Mouse (Mus musculus): ENCODE results near the gene Tm4sf5. TPM values are rescaled to one million over a fixed set of nuclear protein-coding genes. Genes with fewer than 3 reads are reported as not detected.

The Tm4sf5 gene
- polyA plus RNA-seq, 1 experiment from 2014 or later, result not detected

- no peak overlapping the region for H3K4me3 ChIP-seq (ENCODE audit: low read depth, low read length)
- H3K4me1 ChIP-seq (replicated peaks; ENCODE audit: control insufficient read depth, insufficient read depth, low read length), result 0 out of 2 replicates have a peak, but pooled peaks cover 2% of the 10 kb centered on the region
- H3K9me3 ChIP-seq (ENCODE audit: control insufficient read depth, low read length), result no peaks in the 10 kb centered on the region
- H3K27me3 ChIP-seq (ENCODE audit: control insufficient read depth, insufficient read depth, low read length), result peaks cover 4% of the 10 kb centered on the region; the same call in 1 of the 2 replicates
- no peak overlapping the region for H3K27ac ChIP-seq (ENCODE audit: low read depth, low read length)
- H3K4me2 ChIP-seq (ENCODE audit: low read depth, low read length, severe bottlenecking), result no peak overlapping the region
- no peaks in the 10 kb centered on the region for H3K36me3 ChIP-seq (ENCODE audit: control insufficient read depth, insufficient read depth, low read length)
- H3K9ac ChIP-seq (ENCODE audit: low read length), result no peak overlapping the region
- ATAC-seq (replicated peaks; ENCODE audit: low FRiP score) (no peak), DNase-seq (ENCODE audit: low spot score) (no peak)
- WGBS, result 85% methylated on average over 5 of the region's 5 CpGs
Observed at GRCm38 (mm10) chr11:70541415-70541814, 36.4 kb downstream of the Tm4sf5 start.

GRCm38 (mm10) chr11:70544496-70544895 is 39.5 kb downstream of the Tm4sf5 start:
- H3K36me3 ChIP-seq (ENCODE audit: control insufficient read depth, insufficient read depth, low read length), result no peaks in the 10 kb centered on the region
- 0 out of 2 replicates have a peak, but pooled peaks cover 2% of the 10 kb centered on the region for H3K4me1 ChIP-seq (replicated peaks; ENCODE audit: control insufficient read depth, insufficient read depth, low read length)
- DNase-seq (ENCODE audit: low spot score) (no peak), ATAC-seq (replicated peaks; ENCODE audit: low FRiP score) (no peak)
- H3K9me3 ChIP-seq (ENCODE audit: control insufficient read depth, low read length), result no peaks in the 10 kb centered on the region
- WGBS, result 73% methylated on average over 7 of the region's 7 CpGs
- no peak overlapping the region for H3K9ac ChIP-seq (ENCODE audit: low read length)
- H3K27me3 ChIP-seq (ENCODE audit: control insufficient read depth, insufficient read depth, low read length), result peaks cover 4% of the 10 kb centered on the region; the same call in 1 of the 2 replicates
- no peak overlapping the region for H3K4me3 ChIP-seq (ENCODE audit: low read depth, low read length)
- H3K4me2 ChIP-seq (ENCODE audit: low read depth, low read length, severe bottlenecking), result no peak overlapping the region
- no peak overlapping the region for H3K27ac ChIP-seq (ENCODE audit: low read depth, low read length)

GRCm38 (mm10) chr11:70551526-70551925 is 46.5 kb downstream of the Tm4sf5 start:
- DNase-seq (ENCODE audit: low spot score), result no peak
- ATAC-seq (replicated peaks; ENCODE audit: low FRiP score), result no peak
- Histone ChIP-seq H3K4me2 (ENCODE audit: low read depth, low read length, severe bottlenecking) (no peak overlapping the region), H3K27ac (ENCODE audit: low read depth, low read length) (no peak overlapping the region), H3K4me3 (ENCODE audit: low read depth, low read length) (no peak overlapping the region), H3K9me3 (ENCODE audit: control insufficient read depth, low read length) (no peaks in the 10 kb centered on the region), H3K9ac (ENCODE audit: low read length) (no peak overlapping the region), H3K27me3 (ENCODE audit: control insufficient read depth, insufficient read depth, low read length) (no peaks in the 10 kb centered on the region), H3K36me3 (ENCODE audit: control insufficient read depth, insufficient read depth, low read length) (no peaks in the 10 kb centered on the region), H3K4me1 (replicated peaks; ENCODE audit: control insufficient read depth, insufficient read depth, low read length) (no peaks in the 10 kb centered on the region)
- WGBS, result 86% methylated on average over 8 of the region's 8 CpGs

- 37% methylated on average over 7 of the region's 7 CpGs for WGBS
- Histone ChIP-seq H3K4me2 (ENCODE audit: low read depth, low read length, severe bottlenecking) (no peak overlapping the region), H3K27ac (ENCODE audit: low read depth, low read length) (no peak overlapping the region), H3K9ac (ENCODE audit: low read length) (no peak overlapping the region), H3K27me3 (ENCODE audit: control insufficient read depth, insufficient read depth, low read length) (no peaks in the 10 kb centered on the region), H3K4me1 (replicated peaks; ENCODE audit: control insufficient read depth, insufficient read depth, low read length) (no peaks in the 10 kb centered on the region), H3K9me3 (ENCODE audit: control insufficient read depth, low read length) (no peaks in the 10 kb centered on the region), H3K4me3 (ENCODE audit: low read depth, low read length) (no peak overlapping the region), H3K36me3 (ENCODE audit: control insufficient read depth, insufficient read depth, low read length) (no peaks in the 10 kb centered on the region)
- DNase-seq (ENCODE audit: low spot score) (no peak), ATAC-seq (replicated peaks; ENCODE audit: low FRiP score) (no peak)
Observed at GRCm38 (mm10) chr11:70553940-70554339, 48.9 kb downstream of the Tm4sf5 start.

GRCm38 (mm10) chr11:70557545-70557944 is 52.5 kb downstream of the Tm4sf5 start:
- Histone ChIP-seq H3K4me3 (ENCODE audit: low read depth, low read length) (no peak overlapping the region), H3K27ac (ENCODE audit: low read depth, low read length) (no peak overlapping the region), H3K9ac (ENCODE audit: low read length) (no peak overlapping the region), H3K27me3 (ENCODE audit: control insufficient read depth, insufficient read depth, low read length) (no peaks in the 10 kb centered on the region), H3K4me1 (replicated peaks; ENCODE audit: control insufficient read depth, insufficient read depth, low read length) (peaks cover 3% of the 10 kb centered on the region; the same call in 1 of the 2 replicates), H3K36me3 (ENCODE audit: control insufficient read depth, insufficient read depth, low read length) (no peaks in the 10 kb centered on the region), H3K4me2 (ENCODE audit: low read depth, low read length, severe bottlenecking) (no peak overlapping the region), H3K9me3 (ENCODE audit: control insufficient read depth, low read length) (no peaks in the 10 kb centered on the region)
- WGBS, result 89% methylated on average over 9 of the region's 9 CpGs
- ATAC-seq (replicated peaks; ENCODE audit: low FRiP score), result no peak
- no peak for DNase-seq (ENCODE audit: low spot score)

Other genes with a start within 250 kb of the Tm4sf5 start
- 2.5 and 2.7 TPM in 2 replicates for gene Alox12, start 249.9 kb upstream of the Tm4sf5 start, polyA plus RNA-seq (2014; fragmentation: Nextera tagmentation; extraction: Ambion mirVana)
- gene Alox12e, start 182.6 kb upstream of the Tm4sf5 start, polyA plus RNA-seq (2014; fragmentation: Nextera tagmentation; extraction: Ambion mirVana), result not detected in 2 replicates
- 0.17 and 0.21 TPM in 2 replicates for gene Alox15, start 153.2 kb upstream of the Tm4sf5 start, polyA plus RNA-seq (2014; fragmentation: Nextera tagmentation; extraction: Ambion mirVana)
- gene Pelp1, start 95.2 kb upstream of the Tm4sf5 start, polyA plus RNA-seq (2014; fragmentation: Nextera tagmentation; extraction: Ambion mirVana), result 51.0 and 52.2 TPM in 2 replicates
- 44.0 and 47.9 TPM in 2 replicates for gene Arrb2, start 72.6 kb upstream of the Tm4sf5 start, polyA plus RNA-seq (2014; fragmentation: Nextera tagmentation; extraction: Ambion mirVana)
- 40.9 and 46.0 TPM in 2 replicates for gene Med11, start 53.3 kb upstream of the Tm4sf5 start, polyA plus RNA-seq (2014; fragmentation: Nextera tagmentation; extraction: Ambion mirVana)
- 0.21 and 0.27 TPM in 2 replicates for gene Zmynd15, start 45.8 kb upstream of the Tm4sf5 start, polyA plus RNA-seq (2014; fragmentation: Nextera tagmentation; extraction: Ambion mirVana)
- 0.81 and 1.1 TPM in 2 replicates for gene Cxcl16, start 45.3 kb upstream of the Tm4sf5 start, polyA plus RNA-seq (2014; fragmentation: Nextera tagmentation; extraction: Ambion mirVana)
- not detected in 2 replicates for gene Vmo1, start 9.4 kb downstream of the Tm4sf5 start, polyA plus RNA-seq (2014; fragmentation: Nextera tagmentation; extraction: Ambion mirVana)
- 0.35 and 0.56 TPM in 2 replicates for gene Gltpd2, start 14.0 kb downstream of the Tm4sf5 start, polyA plus RNA-seq (2014; fragmentation: Nextera tagmentation; extraction: Ambion mirVana)
- 812 and 901 TPM in 2 replicates for gene Psmb6, start 20.1 kb downstream of the Tm4sf5 start, polyA plus RNA-seq (2014; fragmentation: Nextera tagmentation; extraction: Ambion mirVana)
- gene Gm40193, start 27.7 kb downstream of the Tm4sf5 start, polyA plus RNA-seq (2014; fragmentation: Nextera tagmentation; extraction: Ambion mirVana), result not detected in 2 replicates
- 3.2 and 3.8 TPM in 2 replicates for gene Pld2, start 34.8 kb downstream of the Tm4sf5 start, polyA plus RNA-seq (2014; fragmentation: Nextera tagmentation; extraction: Ambion mirVana)
- gene Mink1, start 57.6 kb downstream of the Tm4sf5 start, polyA plus RNA-seq (2014; fragmentation: Nextera tagmentation; extraction: Ambion mirVana), result 17.7 and 21.1 TPM in 2 replicates
- not detected in 2 replicates for gene 4930544D05Rik, start 110.6 kb downstream of the Tm4sf5 start, polyA plus RNA-seq (2014; fragmentation: Nextera tagmentation; extraction: Ambion mirVana)
- gene Chrne, start 114.0 kb downstream of the Tm4sf5 start, polyA plus RNA-seq (2014; fragmentation: Nextera tagmentation; extraction: Ambion mirVana), result not detected in 2 replicates
- 1.1 and 1.3 TPM in 2 replicates for gene Gp1ba, start 133.9 kb downstream of the Tm4sf5 start, polyA plus RNA-seq (2014; fragmentation: Nextera tagmentation; extraction: Ambion mirVana)
- gene Rnf167, start 142.0 kb downstream of the Tm4sf5 start, polyA plus RNA-seq (2014; fragmentation: Nextera tagmentation; extraction: Ambion mirVana), result 88.0 and 90.0 TPM in 2 replicates
- gene Slc25a11, start 142.2 kb downstream of the Tm4sf5 start, polyA plus RNA-seq (2014; fragmentation: Nextera tagmentation; extraction: Ambion mirVana), result 129 and 137 TPM in 2 replicates
- 1,387 and 1,399 TPM in 2 replicates for gene Pfn1, start 149.4 kb downstream of the Tm4sf5 start, polyA plus RNA-seq (2014; fragmentation: Nextera tagmentation; extraction: Ambion mirVana)
- 16.6 and 17.4 TPM in 2 replicates for gene Eno3, start 152.0 kb downstream of the Tm4sf5 start, polyA plus RNA-seq (2014; fragmentation: Nextera tagmentation; extraction: Ambion mirVana)
- 160 and 167 TPM in 2 replicates for gene Spag7, start 164.2 kb downstream of the Tm4sf5 start, polyA plus RNA-seq (2014; fragmentation: Nextera tagmentation; extraction: Ambion mirVana)
- 10.8 and 11.4 TPM in 2 replicates for gene Camta2, start 182.9 kb downstream of the Tm4sf5 start, polyA plus RNA-seq (2014; fragmentation: Nextera tagmentation; extraction: Ambion mirVana)
- gene Inca1, start 194.9 kb downstream of the Tm4sf5 start, polyA plus RNA-seq (2014; fragmentation: Nextera tagmentation; extraction: Ambion mirVana), result 0.65 and 1.3 TPM in 2 replicates
- gene Kif1c, start 195.3 kb downstream of the Tm4sf5 start, polyA plus RNA-seq (2014; fragmentation: Nextera tagmentation; extraction: Ambion mirVana), result 6.4 and 6.9 TPM in 2 replicates